Mouse (Mus musculus) megakaryocyte, embryonic 14.5 days (primary cell): ENCODE measurements around the gene Tlcd2. TPM values are rescaled to one million over a fixed set of nuclear protein-coding genes. Genes with fewer than 3 reads are reported as not detected.
"Not testable (repeated sequence)": the region's sequence is repeated elsewhere in the genome, so short reads cannot be mapped to it uniquely, and the experiment has no call there.

Experiments
- H3K27me3 ChIP-seq: replicated peaks from 2 replicates; pipeline ENCODE3; 2012; ENCODE audit warnings: inconsistent platforms
- H3K36me3 ChIP-seq: replicated peaks from 2 replicates; pipeline ENCODE3; 2012; ENCODE audit warnings: low read length, inconsistent platforms, mixed read lengths
- H3K4me1 ChIP-seq: 2 replicates; pipeline ENCODE4 v1.6.1; 2012; ENCODE audit warnings: inconsistent platforms
- H3K4me3 ChIP-seq: replicated peaks from 2 replicates; pipeline ENCODE3; 2012; ENCODE audit warnings: moderate library complexity, mild to moderate bottlenecking, inconsistent platforms
- H3K9me3 ChIP-seq: 2 replicates; pipeline ENCODE4 v1.6.1; 2012; ENCODE audit warnings: inconsistent platforms
- FLI1 ChIP-seq: IDR thresholded peaks from 2 replicates; pipeline ENCODE4 v1.6.1; 2012; ENCODE audit warnings: low read length, inconsistent platforms, mixed read lengths
- GATA1 ChIP-seq: IDR thresholded peaks from 3 replicates; pipeline ENCODE4 v1.6.1; 2012; ENCODE audit warnings: mixed read lengths, low read length, inconsistent platforms, borderline replicate concordance
- polyA plus RNA-seq: library from polyadenylated mRNA; stranded (reverse); fragments of >175 nt; gene quantifications from 2 replicates; pipeline ENCODE4 v1.2.3, GENCODE M21; 2012; ENCODE audit warnings: low replicate concordance; ENCODE audit not compliant: insufficient read depth

Gene Tlcd2
- polyA plus RNA-seq, 1 experiment: 1.7 TPM

GRCm38 (mm10) chr11:75448575-75448974, 12.9 kb upstream of the Tlcd2 start:
- Histone ChIP-seq H3K36me3 (peaks cover 95% of the 10 kb centered on the region), H3K4me1 (peaks cover 58% of the 10 kb centered on the region), H3K4me3 (no peak overlapping the region), H3K9me3 (no peaks in the 10 kb centered on the region), H3K27me3 (no peaks in the 10 kb centered on the region)
- TF ChIP-seq FLI1 (no peak), GATA1 (no peak)

- no peaks in the 10 kb centered on the region for H3K27me3 ChIP-seq
- TF ChIP-seq FLI1 (no peak), GATA1 (no peak)
- H3K36me3 ChIP-seq: peaks cover 84% of the 10 kb centered on the region
- peaks cover 68% of the 10 kb centered on the region for H3K4me1 ChIP-seq
- no peak overlapping the region for H3K4me3 ChIP-seq
- no peaks in the 10 kb centered on the region for H3K9me3 ChIP-seq
Observed at GRCm38 (mm10) chr11:75449695-75450094, 11.8 kb upstream of the Tlcd2 start.

- Histone ChIP-seq H3K36me3 (peaks cover 77% of the 10 kb centered on the region), H3K4me1 (peaks cover 73% of the 10 kb centered on the region), H3K9me3 (no peaks in the 10 kb centered on the region), H3K4me3 (peak overlapping the region; percentile 79), H3K27me3 (no peaks in the 10 kb centered on the region)
- TF ChIP-seq FLI1 (no peak), GATA1 (no peak)
Observed at GRCm38 (mm10) chr11:75450304-75450908, 11.1 kb upstream of the Tlcd2 start.

GRCm38 (mm10) chr11:75450936-75451335, 10.6 kb upstream of the Tlcd2 start:
- H3K4me3 ChIP-seq: peak overlapping the region; percentile 79
- peaks cover 72% of the 10 kb centered on the region for H3K4me1 ChIP-seq
- H3K36me3 ChIP-seq: peaks cover 71% of the 10 kb centered on the region

GRCm38 (mm10) chr11:75452081-75452480, 9.4 kb upstream of the Tlcd2 start:
- H3K36me3 ChIP-seq: peaks cover 60% of the 10 kb centered on the region
- TF ChIP-seq FLI1: no peak
- no peak for TF ChIP-seq GATA1
- H3K27me3 ChIP-seq: no peaks in the 10 kb centered on the region
- H3K9me3 ChIP-seq: no peaks in the 10 kb centered on the region
- peaks cover 80% of the 10 kb centered on the region for H3K4me1 ChIP-seq
- peak overlapping the region; percentile 33 for H3K4me3 ChIP-seq

More at GRCm38 (mm10) chr11:75450936-75451335, 10.6 kb upstream of the Tlcd2 start:
- H3K9me3 ChIP-seq: no peaks in the 10 kb centered on the region
- no peaks in the 10 kb centered on the region for H3K27me3 ChIP-seq
- no peak for TF ChIP-seq GATA1
- TF ChIP-seq FLI1: no peak

GRCm38 (mm10) chr11:75452812-75453557, 8.5 kb upstream of the Tlcd2 start:
- no peak for TF ChIP-seq GATA1
- no peak for TF ChIP-seq FLI1
- no peaks in the 10 kb centered on the region for H3K27me3 ChIP-seq
- peaks cover 51% of the 10 kb centered on the region for H3K36me3 ChIP-seq
- peak overlapping the region; percentile 35 for H3K4me3 ChIP-seq
- no peaks in the 10 kb centered on the region for H3K9me3 ChIP-seq
- peaks cover 83% of the 10 kb centered on the region for H3K4me1 ChIP-seq

- H3K9me3 ChIP-seq: no peaks in the 10 kb centered on the region
- no peaks in the 10 kb centered on the region for H3K27me3 ChIP-seq
- peaks cover 38% of the 10 kb centered on the region for H3K36me3 ChIP-seq
- no peak for TF ChIP-seq FLI1
- TF ChIP-seq GATA1: no peak
- H3K4me1 ChIP-seq: peaks cover 83% of the 10 kb centered on the region
- H3K4me3 ChIP-seq: peak within 1 kb of the TSS; percentile 94
Observed at GRCm38 (mm10) chr11:75453991-75454930, 7.3 kb upstream of the Tlcd2 start, which contains the start of gene Wdr81. Wdr81 (minus strand) TSS chr11:75454717.

- Histone ChIP-seq H3K27me3 (no peaks in the 10 kb centered on the region), H3K36me3 (peaks cover 31% of the 10 kb centered on the region), H3K4me3 (peak overlapping the region; percentile 94), H3K9me3 (no peaks in the 10 kb centered on the region), H3K4me1 (peaks cover 83% of the 10 kb centered on the region)
- TF ChIP-seq GATA1 (no peak), FLI1 (no peak)
Observed at GRCm38 (mm10) chr11:75455041-75455736, 6.3 kb upstream of the Tlcd2 start.

- Histone ChIP-seq H3K4me1 (peaks cover 82% of the 10 kb centered on the region), H3K36me3 (peaks cover 23% of the 10 kb centered on the region)
- not testable (repeated sequence) for H3K4me3 ChIP-seq, H3K9me3 ChIP-seq, H3K27me3 ChIP-seq
Observed at GRCm38 (mm10) chr11:75455971-75456370, 5.5 kb upstream of the Tlcd2 start.
